Mouse (Mus musculus): Measurements from ENCODE around the gene Metrnl. TPM values are rescaled to one million over a fixed set of nuclear protein-coding genes. Genes with fewer than 3 reads are reported as not detected.
"Not testable (repeated sequence)": the region's sequence is repeated elsewhere in the genome, so short reads cannot be mapped to it uniquely, and the experiment has no call there.

Metrnl gene
- polyA plus RNA-seq (2016; fragmentation: Nextera tagmentation; extraction: Ambion mirVana) = 2.1 and 3.2 TPM in 2 replicates

DNA sequence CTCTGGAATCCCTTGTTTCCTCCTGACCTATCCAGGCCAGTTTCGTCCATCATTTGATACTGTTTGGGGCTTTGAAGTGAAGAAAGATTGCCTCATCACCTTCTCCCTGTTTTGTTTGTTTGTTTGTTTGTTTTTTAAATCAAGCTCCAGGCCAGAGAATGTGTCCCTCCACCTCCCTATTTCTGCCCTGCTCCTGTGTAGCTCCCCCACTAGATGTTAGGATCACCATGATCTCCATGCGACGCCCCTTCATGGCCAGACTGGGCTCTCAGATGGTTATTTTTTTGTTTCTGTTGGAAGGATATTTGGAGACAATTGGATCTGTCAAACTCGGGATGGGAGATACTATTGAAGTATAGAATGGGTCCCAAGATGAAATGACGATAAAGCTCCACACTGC lies at the start of gene Metrnl:
Metrnl (plus strand) TSS at position 301 of the 400 bp plus-strand sequence.
- Histone ChIP-seq H3K36me3 (replicated peaks) (no peaks in the 10 kb centered on the region), H3K4me2 (peak within 1 kb of the TSS; percentile 100), H3K4me1 (peaks cover 21% of the 10 kb centered on the region), H3K27me3 (peaks cover 56% of the 10 kb centered on the region), H3K27ac (no peak within 1 kb of the TSS), H3K4me3 (replicated peaks) (peak within 1 kb of the TSS; percentile 64), H3K9ac (peak within 1 kb of the TSS; percentile 63), H3K9me3 (no peaks in the 10 kb centered on the region)
- ATAC-seq (ENCODE audit: low FRiP score) = no peak
- 86% methylated on average over 5 of the region's 5 CpGs for WGBS

DNA sequence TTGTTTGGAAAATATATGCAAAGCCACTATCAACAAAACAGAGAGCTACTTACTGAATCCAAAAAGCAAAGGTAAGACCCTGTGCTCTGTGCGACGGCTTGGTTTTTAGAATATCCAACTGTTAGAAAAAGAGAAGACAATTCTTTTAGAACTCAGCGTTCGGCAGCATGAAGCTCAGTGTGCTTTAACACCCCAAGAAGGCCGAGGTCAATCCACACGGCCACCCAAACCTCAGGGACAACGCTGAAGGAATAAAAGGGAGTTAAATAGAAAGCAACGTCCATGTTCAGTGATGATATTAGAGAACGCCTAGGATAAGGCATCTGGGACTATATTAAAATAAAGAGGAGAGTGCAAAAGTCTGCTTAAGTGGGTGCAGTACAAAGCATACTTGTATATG lies 49.8 kb upstream of the Metrnl start:
- no peak for ATAC-seq (ENCODE audit: low FRiP score)
- H3K4me1 ChIP-seq = no peaks in the 10 kb centered on the region
- no peak overlapping the region for H3K9ac ChIP-seq
- H3K36me3 ChIP-seq (replicated peaks) = no peaks in the 10 kb centered on the region; the same call in 1 of the 2 replicates
- no peaks in the 10 kb centered on the region for H3K27me3 ChIP-seq
- H3K4me3 ChIP-seq (replicated peaks) = no peak overlapping the region
- WGBS = 94% methylated on average over 9 of the region's 9 CpGs
- no peak overlapping the region for H3K4me2 ChIP-seq
- no peak overlapping the region for H3K27ac ChIP-seq
- H3K9me3 ChIP-seq = no peaks in the 10 kb centered on the region

DNA sequence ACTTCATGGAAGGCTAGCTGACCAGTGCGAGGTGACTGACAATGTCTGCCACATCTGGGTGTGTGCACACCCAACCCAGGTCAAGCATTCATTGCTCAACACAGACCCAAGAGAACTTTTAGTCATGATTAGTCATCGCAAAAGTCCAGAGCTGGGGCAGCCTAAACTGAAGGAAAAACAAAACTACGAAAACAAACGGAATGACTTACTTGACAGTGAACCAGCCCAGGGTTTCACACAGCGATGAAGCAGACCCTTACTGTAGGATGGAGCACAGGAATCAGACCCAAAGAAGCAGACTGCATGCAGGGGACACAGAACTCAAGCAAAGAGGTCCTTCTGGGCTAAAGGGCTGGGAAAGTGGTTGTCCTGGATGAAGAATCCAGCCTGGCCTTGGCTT lies 49.4 kb upstream of the Metrnl start:
- Histone ChIP-seq H3K4me2 (no peak overlapping the region), H3K4me1 (no peaks in the 10 kb centered on the region), H3K4me3 (replicated peaks) (no peak overlapping the region), H3K36me3 (replicated peaks) (no peaks in the 10 kb centered on the region; the same call in 1 of the 2 replicates), H3K9ac (no peak overlapping the region), H3K27me3 (no peaks in the 10 kb centered on the region), H3K27ac (no peak overlapping the region), H3K9me3 (no peaks in the 10 kb centered on the region)
- 95% methylated on average over 5 of the region's 5 CpGs for WGBS
- no peak for ATAC-seq (ENCODE audit: low FRiP score)

DNA sequence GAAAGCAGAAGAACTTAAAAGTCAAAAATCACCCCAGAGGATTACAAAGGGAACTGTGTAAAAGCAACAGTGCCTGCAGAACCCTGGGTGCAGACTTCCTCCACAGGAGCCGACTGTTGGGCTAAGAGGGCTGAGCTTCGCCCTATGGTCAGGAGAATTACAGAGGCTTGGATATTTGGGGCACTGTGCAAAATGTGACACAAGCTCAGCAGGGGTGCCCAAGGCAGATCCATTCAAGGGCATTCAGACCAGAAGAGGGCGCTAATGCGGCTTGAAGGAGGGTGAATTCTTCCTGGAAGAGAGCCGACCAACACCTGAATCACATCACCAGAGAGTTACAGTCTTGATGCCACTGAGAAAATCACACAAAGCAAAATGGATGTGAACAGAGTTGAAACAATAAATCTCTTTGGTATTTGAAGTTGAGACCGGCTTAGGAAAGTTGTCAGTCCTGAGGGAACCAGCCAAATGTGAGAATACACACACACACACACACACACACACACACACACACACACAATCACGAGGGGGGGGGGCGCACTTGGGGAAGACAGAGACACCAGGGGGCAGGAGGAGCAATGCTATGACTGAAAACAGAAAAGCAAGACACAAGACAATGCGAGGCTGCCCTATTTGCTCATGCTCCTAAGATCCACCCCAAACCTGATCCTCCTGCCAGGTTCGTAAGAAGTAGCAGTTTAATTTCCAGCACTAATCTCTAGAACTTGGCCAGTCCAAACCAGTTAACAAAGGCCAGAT lies 48.6 kb upstream of the Metrnl start:
- no peaks in the 10 kb centered on the region for H3K27me3 ChIP-seq
- WGBS = 59% methylated on average over 10 of the region's 10 CpGs
- H3K4me2 ChIP-seq = no peak overlapping the region
- no peak for ATAC-seq (ENCODE audit: low FRiP score)
- H3K9ac ChIP-seq = no peak overlapping the region
- H3K4me3 ChIP-seq (replicated peaks) = no peak overlapping the region
- no peaks in the 10 kb centered on the region for H3K4me1 ChIP-seq
- H3K36me3 ChIP-seq (replicated peaks) = no peaks in the 10 kb centered on the region; the same call in 1 of the 2 replicates
- no peaks in the 10 kb centered on the region for H3K9me3 ChIP-seq
- no peak overlapping the region for H3K27ac ChIP-seq

DNA sequence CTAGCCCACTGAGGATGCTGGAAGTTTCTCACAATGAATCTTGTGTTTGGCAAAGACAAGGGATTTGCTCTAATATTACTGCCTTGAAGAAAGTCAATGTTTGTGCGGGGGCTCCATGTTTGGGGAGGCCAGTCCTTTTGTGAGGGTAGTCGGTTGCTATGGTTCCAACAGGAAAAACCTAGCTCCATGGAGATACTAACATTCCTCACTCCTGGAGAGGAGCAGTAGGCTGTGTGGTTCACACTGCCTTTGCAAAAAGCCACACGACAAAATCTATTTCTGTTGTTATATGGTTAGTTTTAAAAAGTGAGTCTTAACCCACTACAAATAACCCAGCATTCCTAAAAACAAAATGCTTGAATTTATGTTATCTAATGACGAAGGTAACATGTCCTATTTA lies 47.7 kb upstream of the Metrnl start:
- Histone ChIP-seq H3K27me3 (no peaks in the 10 kb centered on the region), H3K36me3 (replicated peaks) (no peaks in the 10 kb centered on the region)
- WGBS = 86% methylated on average over 4 of the region's 4 CpGs

DNA sequence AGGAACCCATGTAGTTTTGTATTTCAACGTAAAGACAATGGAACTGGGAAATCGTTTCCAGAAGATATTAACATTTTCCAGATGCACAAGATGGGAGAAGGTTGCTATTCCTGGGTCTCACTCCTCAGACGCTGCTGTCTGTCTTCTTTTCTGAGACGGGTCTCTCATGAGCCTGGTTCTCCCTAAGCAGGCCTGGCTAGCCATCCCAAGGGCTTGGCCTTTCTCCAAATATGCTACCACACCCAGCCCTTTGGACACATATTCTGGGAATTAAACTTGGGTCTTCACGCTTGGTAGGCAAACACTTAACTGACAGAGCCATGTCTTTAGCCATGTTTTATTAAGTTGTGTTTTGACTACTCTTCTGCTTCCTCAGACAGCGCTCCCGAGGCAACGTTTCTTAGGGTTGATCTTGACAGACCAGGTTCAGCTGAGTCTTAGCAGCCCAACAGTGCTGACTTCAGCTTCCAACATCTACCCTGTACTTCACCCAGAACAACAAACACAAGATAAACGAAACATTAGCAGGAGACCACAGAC lies 46.9 kb upstream of the Metrnl start:
- no peak for ATAC-seq (ENCODE audit: low FRiP score)
- WGBS = 91% methylated on average over 9 of the region's 9 CpGs

More for the DNA sequence above, 47.7 kb upstream of the Metrnl start:
- no peaks in the 10 kb centered on the region for H3K4me1 ChIP-seq
- H3K4me3 ChIP-seq (replicated peaks) = no peak overlapping the region
- no peak for ATAC-seq (ENCODE audit: low FRiP score)
- H3K9ac ChIP-seq = no peak overlapping the region
- H3K27ac ChIP-seq = no peak overlapping the region
- no peak overlapping the region for H3K4me2 ChIP-seq
- no peaks in the 10 kb centered on the region for H3K9me3 ChIP-seq

DNA sequence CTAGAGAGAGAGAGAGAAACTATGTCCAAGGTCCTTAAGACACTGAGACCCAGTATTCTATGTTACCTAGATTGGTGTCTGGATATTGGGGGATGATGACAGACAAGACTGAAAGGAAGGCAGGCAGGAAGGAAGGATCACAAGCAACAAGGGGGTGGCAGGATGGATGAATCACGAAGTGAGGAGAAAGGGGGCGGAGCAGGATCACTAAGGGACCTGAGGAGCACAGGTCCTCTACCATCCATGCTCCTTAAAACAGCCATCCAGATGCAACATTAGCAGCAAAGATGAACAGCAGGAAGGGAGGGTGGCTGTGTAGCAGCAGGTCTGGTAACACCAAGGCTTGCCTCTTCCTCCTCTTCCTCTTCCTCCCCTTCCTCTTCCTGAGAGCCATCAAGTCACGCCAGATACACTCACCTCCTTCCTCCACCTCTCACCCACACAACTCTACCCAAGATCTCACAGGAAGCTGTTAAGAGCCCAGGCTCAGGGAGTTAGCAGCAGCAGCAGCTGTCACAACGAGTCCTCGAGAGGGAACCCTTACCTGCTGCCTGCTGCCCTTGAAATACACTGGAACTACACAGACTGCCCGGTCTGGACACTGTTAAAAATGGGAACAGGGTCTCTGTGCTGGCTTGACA lies 46.1 kb upstream of the Metrnl start:
- ATAC-seq (ENCODE audit: low FRiP score) = no peak
- H3K9me3 ChIP-seq = no peaks in the 10 kb centered on the region
- no peak overlapping the region for H3K4me3 ChIP-seq (replicated peaks)
- no peaks in the 10 kb centered on the region for H3K4me1 ChIP-seq
- H3K27me3 ChIP-seq = no peaks in the 10 kb centered on the region
- 87% methylated on average over 6 of the region's 6 CpGs for WGBS
- H3K9ac ChIP-seq = no peak overlapping the region
- no peaks in the 10 kb centered on the region for H3K36me3 ChIP-seq (replicated peaks)
- no peak overlapping the region for H3K4me2 ChIP-seq
- H3K27ac ChIP-seq = no peak overlapping the region

More for the DNA sequence above, 46.9 kb upstream of the Metrnl start:
- Histone ChIP-seq H3K4me2 (no peak overlapping the region), H3K4me3 (replicated peaks) (no peak overlapping the region), H3K4me1 (no peaks in the 10 kb centered on the region), H3K27ac (no peak overlapping the region), H3K9me3 (no peaks in the 10 kb centered on the region), H3K27me3 (no peaks in the 10 kb centered on the region), H3K36me3 (replicated peaks) (no peaks in the 10 kb centered on the region), H3K9ac (no peak overlapping the region)

DNA sequence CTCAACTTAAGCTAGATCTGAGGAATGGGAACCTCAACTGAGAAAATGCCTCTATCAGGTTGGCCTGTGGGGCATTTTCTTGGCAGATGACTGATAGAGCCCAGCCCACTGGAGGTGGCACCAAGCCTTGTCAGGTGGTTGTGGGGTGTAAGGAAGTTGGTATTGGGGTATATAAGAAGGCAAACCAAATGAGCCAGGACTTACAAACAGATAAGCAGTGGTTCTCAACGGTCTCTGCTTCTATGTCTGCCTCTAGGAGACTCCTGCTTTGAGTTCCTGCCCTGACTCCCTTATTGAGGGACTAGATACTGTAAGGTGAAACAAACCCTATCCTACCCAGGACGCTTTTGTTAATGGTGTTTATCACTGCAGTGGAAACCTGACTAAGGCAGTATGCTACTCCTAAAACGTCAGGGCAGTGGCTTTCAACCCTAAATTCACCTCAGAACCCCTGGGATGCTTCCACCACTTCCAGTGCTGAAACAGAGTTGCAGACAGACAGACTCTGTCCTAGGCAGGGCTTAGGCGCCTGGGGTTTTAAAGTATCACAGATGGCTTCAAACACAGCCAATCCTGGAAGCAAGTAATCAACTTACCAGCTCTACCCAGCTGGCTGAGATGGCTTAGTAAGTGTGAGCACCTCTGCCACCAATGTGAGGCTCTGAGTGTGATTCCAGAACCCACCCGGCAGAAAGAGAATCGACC lies 45.4 kb upstream of the Metrnl start:
- Histone ChIP-seq H3K9me3 (no peaks in the 10 kb centered on the region), H3K4me1 (no peaks in the 10 kb centered on the region), H3K9ac (no peak overlapping the region), H3K27ac (no peak overlapping the region), H3K4me2 (no peak overlapping the region), H3K36me3 (replicated peaks) (no peaks in the 10 kb centered on the region), H3K27me3 (no peaks in the 10 kb centered on the region), H3K4me3 (replicated peaks) (no peak overlapping the region)
- 86% methylated on average over 6 of the region's 6 CpGs for WGBS
- ATAC-seq (ENCODE audit: low FRiP score) = no peak

DNA sequence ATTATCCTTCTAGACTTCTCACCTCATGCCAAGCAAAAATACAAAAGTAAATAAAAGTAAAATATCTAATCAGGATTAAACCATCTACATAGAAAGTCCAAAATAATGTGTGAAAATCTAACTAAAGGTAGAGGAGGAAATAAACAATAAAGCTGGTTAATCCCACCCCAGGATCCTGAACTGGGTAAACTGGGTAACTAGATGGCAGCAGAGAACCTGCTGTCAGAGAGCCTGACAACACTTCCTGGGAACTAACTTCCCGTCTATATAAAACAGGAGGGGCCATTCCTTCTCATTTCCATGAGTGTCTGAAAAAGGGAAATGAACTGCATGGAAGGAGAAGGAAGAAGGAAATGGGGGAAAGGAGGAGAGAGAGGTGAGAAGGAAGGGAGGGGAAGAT lies 43.2 kb upstream of the Metrnl start:
- Histone ChIP-seq H3K4me2 (no peak overlapping the region), H3K4me1 (no peaks in the 10 kb centered on the region), H3K9me3 (no peaks in the 10 kb centered on the region), H3K27ac (no peak overlapping the region), H3K4me3 (replicated peaks) (no peak overlapping the region), H3K36me3 (replicated peaks) (no peaks in the 10 kb centered on the region), H3K9ac (no peak overlapping the region), H3K27me3 (no peaks in the 10 kb centered on the region)
- WGBS = 67% methylated on average over 1 of the region's 1 CpGs
- ATAC-seq (ENCODE audit: low FRiP score) = no peak

DNA sequence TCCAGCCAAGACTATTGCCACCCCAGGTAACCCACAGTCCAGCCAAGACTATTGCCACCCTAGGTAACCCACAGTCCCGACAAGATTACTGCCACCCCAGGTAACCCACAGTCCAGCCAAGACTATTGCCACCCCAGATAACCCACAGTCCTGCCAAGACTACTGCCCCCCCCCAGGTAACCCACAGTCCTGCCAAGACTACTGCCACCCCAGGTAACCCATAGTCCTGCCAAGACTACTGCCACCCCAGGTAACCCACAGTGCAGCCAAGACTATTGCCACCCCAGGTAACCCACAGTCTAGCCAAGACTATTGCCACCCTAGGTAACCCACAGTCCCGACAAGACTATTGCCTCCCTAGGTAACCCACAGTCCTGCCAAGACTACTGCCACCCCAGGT lies 40.7 kb upstream of the Metrnl start:
- ATAC-seq (ENCODE audit: low FRiP score); H3K4me1 ChIP-seq; H3K27ac ChIP-seq; H3K9me3 ChIP-seq; H3K4me3 ChIP-seq (replicated peaks); H3K36me3 ChIP-seq (replicated peaks); H3K27me3 ChIP-seq; H3K4me2 ChIP-seq; H3K9ac ChIP-seq: not testable (repeated sequence)
- WGBS = 92% methylated on average over 2 of the region's 2 CpGs

DNA sequence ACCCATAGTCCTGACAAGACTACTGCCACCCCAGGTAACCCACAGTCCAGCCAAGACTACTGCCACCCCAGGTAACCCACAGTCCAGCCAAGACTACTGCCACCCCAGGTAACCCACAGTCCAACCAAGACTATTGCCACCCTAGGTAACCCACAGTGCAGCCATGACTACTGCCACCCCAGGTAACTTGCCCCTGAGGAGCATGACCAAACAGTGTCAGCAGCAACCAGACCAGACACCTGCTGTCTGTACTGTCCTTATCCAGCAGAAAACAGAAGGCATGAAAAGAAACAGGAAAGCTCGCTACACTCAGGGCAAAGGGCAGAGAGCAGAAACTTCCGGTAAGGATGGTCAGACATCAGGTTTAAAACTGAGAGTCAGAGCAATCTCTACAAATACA lies 40.2 kb upstream of the Metrnl start:
- no peak for ATAC-seq (ENCODE audit: low FRiP score)
- H3K36me3 ChIP-seq (replicated peaks) = no peaks in the 10 kb centered on the region
- no peaks in the 10 kb centered on the region for H3K9me3 ChIP-seq
- no peak overlapping the region for H3K4me3 ChIP-seq (replicated peaks)
- H3K27ac ChIP-seq = no peak overlapping the region
- no peak overlapping the region for H3K4me2 ChIP-seq
- no peak overlapping the region for H3K9ac ChIP-seq
- WGBS = 95% methylated on average over 2 of the region's 2 CpGs
- H3K27me3 ChIP-seq = no peaks in the 10 kb centered on the region
- H3K4me1 ChIP-seq = no peaks in the 10 kb centered on the region

DNA sequence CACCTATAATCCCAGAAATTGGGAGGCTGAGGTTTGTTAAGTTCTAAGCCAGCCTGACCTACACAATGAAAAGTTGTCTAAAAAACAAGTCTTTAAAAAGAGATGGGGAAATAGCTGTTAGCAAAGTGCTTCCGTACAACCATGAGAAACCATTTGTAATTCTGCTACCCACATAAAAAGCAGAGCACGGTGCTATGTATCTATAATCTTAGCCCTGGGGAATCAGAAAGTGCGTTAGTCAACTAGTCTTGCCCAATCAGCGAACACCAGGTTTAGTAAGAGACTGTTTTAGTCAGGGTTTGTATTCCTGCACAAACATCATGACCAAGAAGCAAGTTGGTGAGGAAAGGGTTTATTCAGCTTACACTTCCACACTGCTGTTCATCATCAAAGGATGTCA lies 33.8 kb upstream of the Metrnl start:
- H3K27ac ChIP-seq = no peak overlapping the region
- H3K36me3 ChIP-seq (replicated peaks) = no peaks in the 10 kb centered on the region
- 96% methylated on average over 4 of the region's 4 CpGs for WGBS

More for the DNA sequence above, 33.8 kb upstream of the Metrnl start:
- no peak overlapping the region for H3K9ac ChIP-seq
- ATAC-seq (ENCODE audit: low FRiP score) = no peak
- H3K4me1 ChIP-seq = peaks cover 6% of the 10 kb centered on the region; the same call in 1 of the 2 replicates
- no peaks in the 10 kb centered on the region for H3K27me3 ChIP-seq
- no peak overlapping the region for H3K4me3 ChIP-seq (replicated peaks)
- no peaks in the 10 kb centered on the region for H3K9me3 ChIP-seq
- no peak overlapping the region for H3K4me2 ChIP-seq
